Mouse (Mus musculus) neural tube, embryonic 14.5 days (tissue): ENCODE results near the gene Cir1. TPM values are rescaled to one million over a fixed set of nuclear protein-coding genes. Genes with fewer than 3 reads are reported as not detected.

Source experiments
- polyA plus RNA-seq: library from polyadenylated mRNA; unstranded; fragments of >200 nt; fragmentation: Nextera tagmentation; extraction: Ambion mirVana; gene quantifications from 2 replicates; pipeline ENCODE4 v1.2.1, GENCODE M21; 2014

Gene Cir1
- polyA plus RNA-seq, 1 experiment from 2014 or later = 28.7 TPM

Other genes starting within 250 kb of the Cir1 start
- gene Ola1, start 93.8 kb downstream of the Cir1 start, polyA plus RNA-seq = 102 and 113 TPM in 2 replicates
- gene Sp9, start 40.8 kb downstream of the Cir1 start, polyA plus RNA-seq = 1.5 TPM in 2 replicates
- gene Scrn3, start 100 bp downstream of the Cir1 start, polyA plus RNA-seq = 7.1 and 8.1 TPM in 2 replicates
- gene Gpr155, start 73.9 kb upstream of the Cir1 start, polyA plus RNA-seq = 15.8 and 17.9 TPM in 2 replicates
- gene Wipf1, start 217.0 kb upstream of the Cir1 start, polyA plus RNA-seq = 1.9 and 3.7 TPM in 2 replicates